Mouse (Mus musculus): ENCODE measurements around the gene Gfpt1. TPM values are rescaled to one million over a fixed set of nuclear protein-coding genes. Genes with fewer than 3 reads are reported as not detected.
"Not testable (repeated sequence)": the region's sequence is repeated elsewhere in the genome, so short reads cannot be mapped to it uniquely, and the experiment has no call there.

The Gfpt1 gene
- polyA plus RNA-seq, 1 experiment from 2014 or later: 23.7 TPM

DNA sequence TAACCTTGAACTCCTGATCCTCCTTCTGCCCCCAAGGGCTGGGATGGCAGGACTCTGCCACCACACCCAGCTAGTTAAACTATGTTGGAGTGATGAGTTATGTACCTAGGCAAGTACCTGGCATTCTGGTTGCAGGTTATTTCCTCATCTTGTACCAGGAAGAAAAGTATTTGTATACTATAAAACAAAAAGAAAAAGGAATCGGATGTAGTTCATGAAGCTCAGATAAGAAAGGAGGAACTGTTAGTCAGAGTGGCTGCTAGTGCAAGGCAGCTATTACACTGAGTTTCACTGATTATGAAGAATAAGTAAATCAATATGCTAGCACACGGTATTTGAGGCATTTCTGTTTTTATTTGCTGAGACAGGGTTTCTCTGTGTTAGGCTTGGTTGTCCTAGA lies 2.2 kb downstream of the Gfpt1 start:
- Histone ChIP-seq H3K4me2 (ENCODE audit: low read depth, severe bottlenecking) (no peak overlapping the region), H3K9ac (ENCODE audit: low read length) (no peak overlapping the region)
- 91% methylated on average over 2 of the region's 2 CpGs for WGBS

GRCm38 (mm10) chr6:87045507-87045906 lies 2.9 kb downstream of the Gfpt1 start:
- DNase-seq (ENCODE audit: low spot score) (no peak), ATAC-seq (ENCODE audit: insufficient number of reproducible peaks, low FRiP score, low TSS enrichment, low read depth) (no peak)
- WGBS: 76% methylated on average over 3 of the region's 3 CpGs
- H3K9ac ChIP-seq (ENCODE audit: low read length): no peak overlapping the region
- no peaks in the 10 kb centered on the region for H3K36me3 ChIP-seq (ENCODE audit: control insufficient read depth, insufficient read depth, low read length)
- H3K27me3 ChIP-seq (ENCODE audit: control insufficient read depth, insufficient read depth, low read length): no peaks in the 10 kb centered on the region
- H3K27ac ChIP-seq (replicated peaks; ENCODE audit: low read depth, low read length): no peak overlapping the region
- H3K9me3 ChIP-seq (ENCODE audit: control insufficient read depth, low read length): no peaks in the 10 kb centered on the region
- H3K4me1 ChIP-seq (ENCODE audit: control insufficient read depth, insufficient read depth, low read length): peaks cover 6% of the 10 kb centered on the region; the same call in 1 of the 2 replicates
- no peak overlapping the region for H3K4me3 ChIP-seq (ENCODE audit: low read depth, low read length)
- no peak overlapping the region for H3K4me2 ChIP-seq (ENCODE audit: low read depth, severe bottlenecking)

More for the DNA sequence above, 2.2 kb downstream of the Gfpt1 start:
- no peak overlapping the region for H3K4me3 ChIP-seq (ENCODE audit: low read depth, low read length)
- no peak overlapping the region for H3K27ac ChIP-seq (replicated peaks; ENCODE audit: low read depth, low read length)
- DNase-seq (ENCODE audit: low spot score): no peak
- H3K27me3 ChIP-seq (ENCODE audit: control insufficient read depth, insufficient read depth, low read length): no peaks in the 10 kb centered on the region
- no peaks in the 10 kb centered on the region for H3K9me3 ChIP-seq (ENCODE audit: control insufficient read depth, low read length)
- no peak for ATAC-seq (ENCODE audit: insufficient number of reproducible peaks, low FRiP score, low TSS enrichment, low read depth)
- H3K4me1 ChIP-seq (ENCODE audit: control insufficient read depth, insufficient read depth, low read length): peaks cover 6% of the 10 kb centered on the region; the same call in 1 of the 2 replicates
- no peaks in the 10 kb centered on the region for H3K36me3 ChIP-seq (ENCODE audit: control insufficient read depth, insufficient read depth, low read length)

GRCm38 (mm10) chr6:87048712-87049111 lies 6.1 kb downstream of the Gfpt1 start:
- not testable (repeated sequence) for H3K36me3 ChIP-seq (ENCODE audit: control insufficient read depth, insufficient read depth, low read length); H3K27me3 ChIP-seq (ENCODE audit: control insufficient read depth, insufficient read depth, low read length); DNase-seq (ENCODE audit: low spot score); H3K4me3 ChIP-seq (ENCODE audit: low read depth, low read length); H3K4me1 ChIP-seq (ENCODE audit: control insufficient read depth, insufficient read depth, low read length); ATAC-seq (ENCODE audit: insufficient number of reproducible peaks, low FRiP score, low TSS enrichment, low read depth); H3K9me3 ChIP-seq (ENCODE audit: control insufficient read depth, low read length); H3K9ac ChIP-seq (ENCODE audit: low read length); H3K4me2 ChIP-seq (ENCODE audit: low read depth, severe bottlenecking); H3K27ac ChIP-seq (replicated peaks; ENCODE audit: low read depth, low read length)
- WGBS: 91% methylated on average over 7 of the region's 7 CpGs

DNA sequence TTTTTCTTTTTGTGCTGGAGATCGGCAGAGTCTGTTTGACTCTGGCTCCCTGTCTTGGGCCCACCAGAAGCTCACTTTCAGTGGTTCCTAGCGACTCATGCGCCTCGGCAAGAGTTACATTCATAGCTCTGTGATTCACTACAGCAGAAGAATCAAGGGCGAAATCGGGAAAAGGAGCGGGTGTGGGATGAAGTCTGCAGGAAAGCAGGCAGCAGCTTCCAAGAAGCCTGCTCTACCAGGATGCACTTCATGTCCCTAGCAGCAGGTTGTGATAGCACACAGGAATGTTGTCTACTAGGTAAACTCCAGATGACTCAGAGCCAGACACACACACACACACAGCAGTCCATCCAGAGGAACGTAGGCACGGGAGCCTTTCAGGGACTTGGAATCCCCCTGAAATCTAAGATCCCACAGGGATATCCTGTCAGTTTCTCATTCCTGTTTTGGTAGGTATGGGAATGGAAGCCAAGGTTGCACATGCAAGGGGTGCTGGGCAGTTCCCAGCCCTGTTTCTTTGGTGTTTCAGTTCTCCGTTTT lies 9.3 kb downstream of the Gfpt1 start:
- Histone ChIP-seq H3K27ac (replicated peaks; ENCODE audit: low read depth, low read length) (no peak overlapping the region), H3K4me2 (ENCODE audit: low read depth, severe bottlenecking) (no peak overlapping the region), H3K4me3 (ENCODE audit: low read depth, low read length) (no peak overlapping the region), H3K27me3 (ENCODE audit: control insufficient read depth, insufficient read depth, low read length) (no peaks in the 10 kb centered on the region), H3K9me3 (ENCODE audit: control insufficient read depth, low read length) (no peaks in the 10 kb centered on the region), H3K36me3 (ENCODE audit: control insufficient read depth, insufficient read depth, low read length) (peaks cover 11% of the 10 kb centered on the region), H3K9ac (ENCODE audit: low read length) (no peak overlapping the region), H3K4me1 (ENCODE audit: control insufficient read depth, insufficient read depth, low read length) (no peaks in the 10 kb centered on the region)
- DNase-seq (ENCODE audit: low spot score): no peak
- 93% methylated on average over 10 of the region's 10 CpGs for WGBS
- ATAC-seq (ENCODE audit: insufficient number of reproducible peaks, low FRiP score, low TSS enrichment, low read depth): no peak

GRCm38 (mm10) chr6:87054193-87054592 lies 11.5 kb downstream of the Gfpt1 start:
- H3K9ac ChIP-seq (ENCODE audit: low read length): no peak overlapping the region
- H3K4me1 ChIP-seq (ENCODE audit: control insufficient read depth, insufficient read depth, low read length): no peaks in the 10 kb centered on the region
- peaks cover 17% of the 10 kb centered on the region for H3K36me3 ChIP-seq (ENCODE audit: control insufficient read depth, insufficient read depth, low read length)
- H3K27ac ChIP-seq (replicated peaks; ENCODE audit: low read depth, low read length): no peak overlapping the region
- H3K27me3 ChIP-seq (ENCODE audit: control insufficient read depth, insufficient read depth, low read length): no peaks in the 10 kb centered on the region
- ATAC-seq (ENCODE audit: insufficient number of reproducible peaks, low FRiP score, low TSS enrichment, low read depth) (no peak), DNase-seq (ENCODE audit: low spot score) (no peak)
- no peaks in the 10 kb centered on the region for H3K9me3 ChIP-seq (ENCODE audit: control insufficient read depth, low read length)
- no peak overlapping the region for H3K4me3 ChIP-seq (ENCODE audit: low read depth, low read length)
- H3K4me2 ChIP-seq (ENCODE audit: low read depth, severe bottlenecking): no peak overlapping the region
- WGBS: 92% methylated on average over 8 of the region's 8 CpGs

GRCm38 (mm10) chr6:87059754-87060153 lies 17.1 kb downstream of the Gfpt1 start:
- Histone ChIP-seq H3K4me2 (ENCODE audit: low read depth, severe bottlenecking) (no peak overlapping the region), H3K27me3 (ENCODE audit: control insufficient read depth, insufficient read depth, low read length) (no peaks in the 10 kb centered on the region), H3K9me3 (ENCODE audit: control insufficient read depth, low read length) (no peaks in the 10 kb centered on the region), H3K4me1 (ENCODE audit: control insufficient read depth, insufficient read depth, low read length) (no peaks in the 10 kb centered on the region), H3K9ac (ENCODE audit: low read length) (no peak overlapping the region), H3K4me3 (ENCODE audit: low read depth, low read length) (no peak overlapping the region), H3K27ac (replicated peaks; ENCODE audit: low read depth, low read length) (no peak overlapping the region), H3K36me3 (ENCODE audit: control insufficient read depth, insufficient read depth, low read length) (peaks cover 12% of the 10 kb centered on the region)
- ATAC-seq (ENCODE audit: insufficient number of reproducible peaks, low FRiP score, low TSS enrichment, low read depth) (no peak), DNase-seq (ENCODE audit: low spot score) (no peak)
- 92% methylated on average over 1 of the region's 1 CpGs for WGBS

- H3K9me3 ChIP-seq (ENCODE audit: control insufficient read depth, low read length): no peaks in the 10 kb centered on the region
- H3K27me3 ChIP-seq (ENCODE audit: control insufficient read depth, insufficient read depth, low read length): no peaks in the 10 kb centered on the region
- ATAC-seq (ENCODE audit: insufficient number of reproducible peaks, low FRiP score, low TSS enrichment, low read depth): no peak
- WGBS: 94% methylated on average over 4 of the region's 4 CpGs
- H3K36me3 ChIP-seq (ENCODE audit: control insufficient read depth, insufficient read depth, low read length): peaks cover 10% of the 10 kb centered on the region
- H3K9ac ChIP-seq (ENCODE audit: low read length): no peak overlapping the region
- no peak overlapping the region for H3K4me3 ChIP-seq (ENCODE audit: low read depth, low read length)
- H3K27ac ChIP-seq (replicated peaks; ENCODE audit: low read depth, low read length): no peak overlapping the region
- no peak overlapping the region for H3K4me2 ChIP-seq (ENCODE audit: low read depth, severe bottlenecking)
- no peak for DNase-seq (ENCODE audit: low spot score)
- H3K4me1 ChIP-seq (ENCODE audit: control insufficient read depth, insufficient read depth, low read length): no peaks in the 10 kb centered on the region
These were observed 20.9 kb downstream of the Gfpt1 start for GRCm38 (mm10) chr6:87063586-87063985.

GRCm38 (mm10) chr6:87068209-87068608 lies 25.6 kb downstream of the Gfpt1 start:
- DNase-seq (ENCODE audit: low spot score): no peak
- H3K36me3 ChIP-seq (ENCODE audit: control insufficient read depth, insufficient read depth, low read length): peaks cover 14% of the 10 kb centered on the region
- no peak overlapping the region for H3K4me2 ChIP-seq (ENCODE audit: low read depth, severe bottlenecking)
- H3K9me3 ChIP-seq (ENCODE audit: control insufficient read depth, low read length): no peaks in the 10 kb centered on the region
- H3K27me3 ChIP-seq (ENCODE audit: control insufficient read depth, insufficient read depth, low read length): no peaks in the 10 kb centered on the region
- no peak for ATAC-seq (ENCODE audit: insufficient number of reproducible peaks, low FRiP score, low TSS enrichment, low read depth)
- no peak overlapping the region for H3K4me3 ChIP-seq (ENCODE audit: low read depth, low read length)
- H3K9ac ChIP-seq (ENCODE audit: low read length): no peak overlapping the region
- H3K4me1 ChIP-seq (ENCODE audit: control insufficient read depth, insufficient read depth, low read length): no peaks in the 10 kb centered on the region
- 92% methylated on average over 2 of the region's 2 CpGs for WGBS
- no peak overlapping the region for H3K27ac ChIP-seq (replicated peaks; ENCODE audit: low read depth, low read length)

All from limb, embryonic 11.5 days (tissue).